Mouse (Mus musculus): ENCODE data around the gene Tgfb1i1. TPM values are rescaled to one million over a fixed set of nuclear protein-coding genes. Genes with fewer than 3 reads are reported as not detected.

Gene Tgfb1i1
- polyA plus RNA-seq, 1 experiment from 2014 or later, result 14.3 TPM

GRCm38 (mm10) chr7:128298481-128299342 lies 52.1 kb downstream of the Tgfb1i1 start:
- H3K4me3 ChIP-seq (ENCODE audit: low read depth, low read length), result peak overlapping the region; percentile 93; the same call in 1 of the 2 replicates
- no peaks in the 10 kb centered on the region for H3K27me3 ChIP-seq (ENCODE audit: control insufficient read depth, insufficient read depth, low read length)
- ATAC-seq (ENCODE audit: insufficient number of reproducible peaks, low FRiP score, low TSS enrichment, low read depth) (no peak), DNase-seq (ENCODE audit: low spot score) (no peak)
- WGBS, result 78% methylated on average over 8 of the region's 8 CpGs
- peaks cover 2% of the 10 kb centered on the region; the same call in 1 of the 2 replicates for H3K4me1 ChIP-seq (ENCODE audit: control insufficient read depth, insufficient read depth, low read length)
- no peaks in the 10 kb centered on the region for H3K9me3 ChIP-seq (ENCODE audit: control insufficient read depth, low read length)
- H3K27ac ChIP-seq (replicated peaks; ENCODE audit: low read depth, low read length), result no peak overlapping the region
- peak overlapping the region; percentile 87 for H3K4me2 ChIP-seq (ENCODE audit: low read depth, severe bottlenecking)
- no peaks in the 10 kb centered on the region for H3K36me3 ChIP-seq (ENCODE audit: control insufficient read depth, insufficient read depth, low read length)
- H3K9ac ChIP-seq (ENCODE audit: low read length), result no peak overlapping the region; the same call in 1 of the 2 replicates

- 83% methylated on average over 3 of the region's 3 CpGs for WGBS
- no peak overlapping the region for H3K27ac ChIP-seq (replicated peaks; ENCODE audit: low read depth, low read length)
- peaks cover 2% of the 10 kb centered on the region; the same call in 1 of the 2 replicates for H3K4me1 ChIP-seq (ENCODE audit: control insufficient read depth, insufficient read depth, low read length)
- H3K36me3 ChIP-seq (ENCODE audit: control insufficient read depth, insufficient read depth, low read length), result no peaks in the 10 kb centered on the region
- H3K9me3 ChIP-seq (ENCODE audit: control insufficient read depth, low read length), result no peaks in the 10 kb centered on the region
- DNase-seq (ENCODE audit: low spot score), result no peak
- no peak for ATAC-seq (ENCODE audit: insufficient number of reproducible peaks, low FRiP score, low TSS enrichment, low read depth)
- no peaks in the 10 kb centered on the region for H3K27me3 ChIP-seq (ENCODE audit: control insufficient read depth, insufficient read depth, low read length)
- no peak overlapping the region for H3K4me2 ChIP-seq (ENCODE audit: low read depth, severe bottlenecking)
- no peak overlapping the region for H3K4me3 ChIP-seq (ENCODE audit: low read depth, low read length)
- no peak overlapping the region for H3K9ac ChIP-seq (ENCODE audit: low read length)
These were observed 54.3 kb downstream of the Tgfb1i1 start for GRCm38 (mm10) chr7:128300952-128301351.

- Histone ChIP-seq H3K36me3 (ENCODE audit: control insufficient read depth, insufficient read depth, low read length) (no peaks in the 10 kb centered on the region), H3K27me3 (ENCODE audit: control insufficient read depth, insufficient read depth, low read length) (no peaks in the 10 kb centered on the region), H3K4me1 (ENCODE audit: control insufficient read depth, insufficient read depth, low read length) (peaks cover 2% of the 10 kb centered on the region; the same call in 1 of the 2 replicates), H3K4me2 (ENCODE audit: low read depth, severe bottlenecking) (no peak overlapping the region), H3K9me3 (ENCODE audit: control insufficient read depth, low read length) (no peaks in the 10 kb centered on the region), H3K27ac (replicated peaks; ENCODE audit: low read depth, low read length) (no peak overlapping the region), H3K4me3 (ENCODE audit: low read depth, low read length) (no peak overlapping the region), H3K9ac (ENCODE audit: low read length) (no peak overlapping the region)
- DNase-seq (ENCODE audit: low spot score) (no peak), ATAC-seq (ENCODE audit: insufficient number of reproducible peaks, low FRiP score, low TSS enrichment, low read depth) (no peak)
- whole genome bisulfite sequencing, result 78% methylated on average over 3 of the region's 3 CpGs
These were observed 55.5 kb downstream of the Tgfb1i1 start for GRCm38 (mm10) chr7:128302151-128302550.

GRCm38 (mm10) chr7:128304198-128304597 lies 57.6 kb downstream of the Tgfb1i1 start:
- no peaks in the 10 kb centered on the region for H3K9me3 ChIP-seq (ENCODE audit: control insufficient read depth, low read length)
- ATAC-seq (ENCODE audit: insufficient number of reproducible peaks, low FRiP score, low TSS enrichment, low read depth) (no peak), DNase-seq (ENCODE audit: low spot score) (no peak)
- 76% methylated on average over 6 of the region's 6 CpGs for WGBS
- no peak overlapping the region for H3K4me2 ChIP-seq (ENCODE audit: low read depth, severe bottlenecking)
- H3K27me3 ChIP-seq (ENCODE audit: control insufficient read depth, insufficient read depth, low read length), result no peaks in the 10 kb centered on the region
- no peak overlapping the region for H3K9ac ChIP-seq (ENCODE audit: low read length)
- no peaks in the 10 kb centered on the region for H3K36me3 ChIP-seq (ENCODE audit: control insufficient read depth, insufficient read depth, low read length)
- no peak overlapping the region for H3K27ac ChIP-seq (replicated peaks; ENCODE audit: low read depth, low read length)
- H3K4me1 ChIP-seq (ENCODE audit: control insufficient read depth, insufficient read depth, low read length), result no peaks in the 10 kb centered on the region
- no peak overlapping the region for H3K4me3 ChIP-seq (ENCODE audit: low read depth, low read length)

- Histone ChIP-seq H3K27ac (replicated peaks; ENCODE audit: low read depth, low read length) (no peak overlapping the region), H3K4me3 (ENCODE audit: low read depth, low read length) (no peak overlapping the region), H3K27me3 (ENCODE audit: control insufficient read depth, insufficient read depth, low read length) (no peaks in the 10 kb centered on the region), H3K9ac (ENCODE audit: low read length) (no peak overlapping the region), H3K4me1 (ENCODE audit: control insufficient read depth, insufficient read depth, low read length) (no peaks in the 10 kb centered on the region), H3K4me2 (ENCODE audit: low read depth, severe bottlenecking) (no peak overlapping the region), H3K9me3 (ENCODE audit: control insufficient read depth, low read length) (no peaks in the 10 kb centered on the region), H3K36me3 (ENCODE audit: control insufficient read depth, insufficient read depth, low read length) (no peaks in the 10 kb centered on the region)
- WGBS, result 5% methylated on average over 5 of the region's 5 CpGs
- ATAC-seq (ENCODE audit: insufficient number of reproducible peaks, low FRiP score, low TSS enrichment, low read depth) (no peak), DNase-seq (ENCODE audit: low spot score) (peak; percentile 43)
These were observed 58.3 kb downstream of the Tgfb1i1 start for GRCm38 (mm10) chr7:128304907-128305306.

Small RNA genes within 50 kb of the gene (microRNA-seq; reads per million reads assigned to microRNA genes)
- not detected for gene Mir3103

Other genes with a start within 250 kb of the Tgfb1i1 start
- gene Trim72, start 242.9 kb upstream of the Tgfb1i1 start, polyA plus RNA-seq (2014; fragmentation: Nextera tagmentation; extraction: Ambion mirVana), result 0.10 and 0.20 TPM in 2 replicates
- 0.18 and 0.28 TPM in 2 replicates for gene Itgam, start 184.2 kb upstream of the Tgfb1i1 start, polyA plus RNA-seq (2014; fragmentation: Nextera tagmentation; extraction: Ambion mirVana)
- not detected in 2 replicates for gene Gm49368, start 184.1 kb upstream of the Tgfb1i1 start, polyA plus RNA-seq (2014; fragmentation: Nextera tagmentation; extraction: Ambion mirVana)
- not detected in 2 replicates for gene Itgax, start 117.3 kb upstream of the Tgfb1i1 start, polyA plus RNA-seq (2014; fragmentation: Nextera tagmentation; extraction: Ambion mirVana)
- 0.16 TPM in 1 of 2 replicates, not detected in the other for gene Itgad, start 92.4 kb upstream of the Tgfb1i1 start, polyA plus RNA-seq (2014; fragmentation: Nextera tagmentation; extraction: Ambion mirVana)
- gene Cox6a2, start 40.4 kb upstream of the Tgfb1i1 start, polyA plus RNA-seq (2014; fragmentation: Nextera tagmentation; extraction: Ambion mirVana), result 0.70 and 0.92 TPM in 2 replicates
- gene Armc5, start 9.5 kb upstream of the Tgfb1i1 start, polyA plus RNA-seq (2014; fragmentation: Nextera tagmentation; extraction: Ambion mirVana), result 9.7 and 10.0 TPM in 2 replicates
- gene 9130023H24Rik, start 8.8 kb upstream of the Tgfb1i1 start, polyA plus RNA-seq (2014; fragmentation: Nextera tagmentation; extraction: Ambion mirVana), result 10.2 and 11.4 TPM in 2 replicates
- gene Slc5a2, start 18.8 kb downstream of the Tgfb1i1 start, polyA plus RNA-seq (2014; fragmentation: Nextera tagmentation; extraction: Ambion mirVana), result not detected in 2 replicates
- gene BC017158, start 51.4 kb downstream of the Tgfb1i1 start, polyA plus RNA-seq (2014; fragmentation: Nextera tagmentation; extraction: Ambion mirVana), result 25.4 and 31.0 TPM in 2 replicates
- gene Rgs10, start 171.9 kb downstream of the Tgfb1i1 start, polyA plus RNA-seq (2014; fragmentation: Nextera tagmentation; extraction: Ambion mirVana), result 5.9 and 7.0 TPM in 2 replicates
- 39.5 and 42.2 TPM in 2 replicates for gene Tial1, start 214.9 kb downstream of the Tgfb1i1 start, polyA plus RNA-seq (2014; fragmentation: Nextera tagmentation; extraction: Ambion mirVana)

All from limb, embryonic 11.5 days (tissue).